Mouse (Mus musculus): ENCODE results near the gene Appl2. TPM values are rescaled to one million over a fixed set of nuclear protein-coding genes. Genes with fewer than 3 reads are reported as not detected.
A peak's percentile ranks its signal among the peaks of the same experiment; 100 is the strongest.
"Not testable (repeated sequence)": the region's sequence is repeated elsewhere in the genome, so short reads cannot be mapped to it uniquely, and the experiment has no call there.

Gene Appl2
- polyA plus RNA-seq, 1 experiment from 2014 or later, result 35.7 TPM

- Histone ChIP-seq H3K27me3 (ENCODE audit: insufficient read depth, low read length) (no peaks in the 10 kb centered on the region), H3K9me3 (ENCODE audit: low read depth, low read length) (no peaks in the 10 kb centered on the region), H3K4me3 (ENCODE audit: low read depth, low read length) (no peak overlapping the region), H3K4me1 (ENCODE audit: insufficient read depth) (no peaks in the 10 kb centered on the region; the same call in 1 of the 2 replicates), H3K4me2 (no peak overlapping the region), H3K36me3 (ENCODE audit: insufficient read depth) (no peaks in the 10 kb centered on the region), H3K9ac (no peak overlapping the region), H3K27ac (ENCODE audit: low read depth) (no peak overlapping the region)
- no peak for ATAC-seq (ENCODE audit: insufficient read depth)
- peak; percentile 40 for TF ChIP-seq CTCF (IDR thresholded peaks at IDR 0.05; ENCODE audit: low read depth)
- 71% methylated on average over 4 of the region's 4 CpGs for WGBS
- no peak for DNase-seq
These were observed 12.1 kb upstream of the Appl2 start for GRCm38 (mm10) chr10:83660605-83661004.

- TF ChIP-seq CTCF (IDR thresholded peaks at IDR 0.05; ENCODE audit: low read depth), result no peak
- 86% methylated on average over 2 of the region's 2 CpGs for WGBS
- no peak overlapping the region for H3K27ac ChIP-seq (ENCODE audit: low read depth)
- no peak for ATAC-seq (ENCODE audit: insufficient read depth)
- no peak overlapping the region for H3K4me3 ChIP-seq (ENCODE audit: low read depth, low read length)
- no peak overlapping the region for H3K4me2 ChIP-seq
- H3K9me3 ChIP-seq (ENCODE audit: low read depth, low read length), result no peaks in the 10 kb centered on the region
- H3K27me3 ChIP-seq (ENCODE audit: insufficient read depth, low read length), result no peaks in the 10 kb centered on the region
- no peak for DNase-seq
- H3K9ac ChIP-seq, result no peak overlapping the region
- H3K4me1 ChIP-seq (ENCODE audit: insufficient read depth), result no peaks in the 10 kb centered on the region
- H3K36me3 ChIP-seq (ENCODE audit: insufficient read depth), result no peaks in the 10 kb centered on the region
These were observed 6.1 kb upstream of the Appl2 start for GRCm38 (mm10) chr10:83654591-83654990.

GRCm38 (mm10) chr10:83652205-83652866, 3.8 kb upstream of the Appl2 start:
- not testable (repeated sequence) for H3K9me3 ChIP-seq (ENCODE audit: low read depth, low read length); H3K9ac ChIP-seq; H3K36me3 ChIP-seq (ENCODE audit: insufficient read depth); H3K4me1 ChIP-seq (ENCODE audit: insufficient read depth); H3K4me2 ChIP-seq; ATAC-seq (ENCODE audit: insufficient read depth); H3K4me3 ChIP-seq (ENCODE audit: low read depth, low read length); DNase-seq; H3K27me3 ChIP-seq (ENCODE audit: insufficient read depth, low read length); H3K27ac ChIP-seq (ENCODE audit: low read depth)
- WGBS, result 86% methylated on average over 19 of the region's 19 CpGs

GRCm38 (mm10) chr10:83649037-83649436, 499 bp upstream of the Appl2 start:
- DNase-seq, result no peak
- Histone ChIP-seq H3K4me2 (peak overlapping the region; percentile 80), H3K27me3 (ENCODE audit: insufficient read depth, low read length) (no peaks in the 10 kb centered on the region), H3K36me3 (ENCODE audit: insufficient read depth) (no peaks in the 10 kb centered on the region), H3K27ac (ENCODE audit: low read depth) (peak overlapping the region; percentile 78; the same call in 1 of the 2 replicates), H3K9me3 (ENCODE audit: low read depth, low read length) (no peaks in the 10 kb centered on the region), H3K9ac (peak overlapping the region; percentile 72), H3K4me1 (ENCODE audit: insufficient read depth) (peaks cover 6% of the 10 kb centered on the region; the same call in 1 of the 2 replicates), H3K4me3 (ENCODE audit: low read depth, low read length) (peak overlapping the region; percentile 69)
- no peak for ATAC-seq (ENCODE audit: insufficient read depth)
- no peak for TF ChIP-seq CTCF (IDR thresholded peaks at IDR 0.05; ENCODE audit: low read depth)
- WGBS, result 26% methylated on average over 6 of the region's 6 CpGs

GRCm38 (mm10) chr10:83646351-83646885, 2.1 kb downstream of the Appl2 start:
- H3K9ac ChIP-seq, result no peak overlapping the region
- no peaks in the 10 kb centered on the region for H3K9me3 ChIP-seq (ENCODE audit: low read depth, low read length)
- no peak for ATAC-seq (ENCODE audit: insufficient read depth)
- H3K4me3 ChIP-seq (ENCODE audit: low read depth, low read length), result no peak overlapping the region
- no peak for DNase-seq
- H3K4me2 ChIP-seq, result no peak overlapping the region
- H3K4me1 ChIP-seq (ENCODE audit: insufficient read depth), result peaks cover 6% of the 10 kb centered on the region; the same call in 1 of the 2 replicates
- WGBS, result 75% methylated on average over 7 of the region's 7 CpGs
- H3K27me3 ChIP-seq (ENCODE audit: insufficient read depth, low read length), result no peaks in the 10 kb centered on the region
- no peak overlapping the region for H3K27ac ChIP-seq (ENCODE audit: low read depth)
- no peaks in the 10 kb centered on the region for H3K36me3 ChIP-seq (ENCODE audit: insufficient read depth)
- TF ChIP-seq CTCF (IDR thresholded peaks at IDR 0.05; ENCODE audit: low read depth), result no peak

GRCm38 (mm10) chr10:83645716-83645990, 2.9 kb downstream of the Appl2 start:
- Histone ChIP-seq H3K4me1 (ENCODE audit: insufficient read depth) (peaks cover 6% of the 10 kb centered on the region; the same call in 1 of the 2 replicates), H3K27ac (ENCODE audit: low read depth) (0 out of 2 replicates have a peak overlapping the region, but pooled peaks have one; percentile 40)

GRCm38 (mm10) chr10:83644865-83645715, 3.4 kb downstream of the Appl2 start:
- peak overlapping the region; percentile 33; the same call in 1 of the 2 replicates for H3K9ac ChIP-seq
- 52% methylated on average over 16 of the region's 16 CpGs for WGBS
- no peak for TF ChIP-seq CTCF (IDR thresholded peaks at IDR 0.05; ENCODE audit: low read depth)
- peak overlapping the region; percentile 32 for H3K4me2 ChIP-seq
- H3K27ac ChIP-seq (ENCODE audit: low read depth), result peak overlapping the region; percentile 40; the same call in 1 of the 2 replicates
- no peak overlapping the region for H3K4me3 ChIP-seq (ENCODE audit: low read depth, low read length)
- ATAC-seq (ENCODE audit: insufficient read depth), result no peak
- no peaks in the 10 kb centered on the region for H3K27me3 ChIP-seq (ENCODE audit: insufficient read depth, low read length)
- peak; percentile 42 for DNase-seq
- H3K4me1 ChIP-seq (ENCODE audit: insufficient read depth), result peaks cover 6% of the 10 kb centered on the region; the same call in 1 of the 2 replicates
- 0 out of 2 replicates have a peak, but pooled peaks cover under 1% of the 10 kb centered on the region for H3K36me3 ChIP-seq (ENCODE audit: insufficient read depth)
- no peaks in the 10 kb centered on the region for H3K9me3 ChIP-seq (ENCODE audit: low read depth, low read length)

More at GRCm38 (mm10) chr10:83645716-83645990, 2.9 kb downstream of the Appl2 start:
- WGBS, result 79% methylated on average over 3 of the region's 3 CpGs
- no peaks in the 10 kb centered on the region for H3K9me3 ChIP-seq (ENCODE audit: low read depth, low read length)
- H3K36me3 ChIP-seq (ENCODE audit: insufficient read depth), result no peaks in the 10 kb centered on the region
- ATAC-seq (ENCODE audit: insufficient read depth), result no peak
- H3K4me2 ChIP-seq, result no peak overlapping the region
- no peak overlapping the region for H3K4me3 ChIP-seq (ENCODE audit: low read depth, low read length)
- DNase-seq, result no peak
- no peaks in the 10 kb centered on the region for H3K27me3 ChIP-seq (ENCODE audit: insufficient read depth, low read length)
- no peak for TF ChIP-seq CTCF (IDR thresholded peaks at IDR 0.05; ENCODE audit: low read depth)
- H3K9ac ChIP-seq, result no peak overlapping the region

Data from lung, embryonic 14.5 days (tissue).